Mouse (Mus musculus): ENCODE measurements at regions not wholly inside any gene's neighbourhood (a gene's known extent, or its start where the extent isn't known, plus 50 kb on each side); places are given as distances from the start of the nearest gene placed in this dataset.
A peak's percentile ranks its signal among the peaks of the same experiment; 100 is the strongest.

GRCm38 (mm10) chr12:27283964-27284363, 58.4 kb downstream of the Sox11 start:
- 46% methylated on average over 6 of the region's 6 CpGs for WGBS
- no peaks in the 10 kb centered on the region for H3K36me3 ChIP-seq (ENCODE audit: control insufficient read depth, insufficient read depth, low read length)
- no peak for ATAC-seq (replicated peaks; ENCODE audit: low FRiP score, low TSS enrichment, low read depth)

DNA sequence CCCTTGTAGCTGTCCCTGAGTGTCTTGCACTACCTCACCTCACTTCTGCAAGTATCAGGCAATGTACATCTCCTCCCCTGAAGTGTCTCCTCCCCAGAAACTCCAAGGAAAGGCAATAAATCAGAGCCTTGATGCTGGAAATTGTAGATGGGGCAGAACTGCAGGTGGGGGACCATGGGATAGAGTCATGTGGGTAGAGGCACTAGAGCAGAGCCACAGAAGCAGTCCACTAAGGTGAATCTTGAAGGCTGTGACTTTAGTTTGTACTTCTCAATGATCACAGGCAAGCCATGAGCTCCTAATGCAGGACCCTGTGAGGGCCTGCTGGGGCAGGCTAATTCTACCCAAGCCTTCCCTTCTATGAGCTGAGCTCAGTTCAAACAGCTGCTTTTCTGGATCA, 80.4 kb downstream of the Sox11 start:
- ATAC-seq (replicated peaks; ENCODE audit: low FRiP score, low TSS enrichment, low read depth) (no peak), DNase-seq (ENCODE audit: low spot score) (peak; percentile 37)
- H3K27ac ChIP-seq (ENCODE audit: low read depth) = no peak overlapping the region
- no peak overlapping the region for H3K4me3 ChIP-seq (ENCODE audit: low read depth, low read length)
- no peaks in the 10 kb centered on the region for H3K9me3 ChIP-seq (ENCODE audit: control insufficient read depth, low read length)
- no peaks in the 10 kb centered on the region for H3K36me3 ChIP-seq (ENCODE audit: control insufficient read depth, insufficient read depth, low read length)
- H3K27me3 ChIP-seq (replicated peaks; ENCODE audit: control insufficient read depth, insufficient read depth, low read length) = no peaks in the 10 kb centered on the region
- H3K4me2 ChIP-seq (ENCODE audit: low read length) = no peak overlapping the region
- H3K9ac ChIP-seq (ENCODE audit: low read length) = no peak overlapping the region
- H3K4me1 ChIP-seq (replicated peaks; ENCODE audit: control insufficient read depth, insufficient read depth, low read length) = no peaks in the 10 kb centered on the region

More at GRCm38 (mm10) chr12:27283964-27284363, 58.4 kb downstream of the Sox11 start:
- Histone ChIP-seq H3K4me1 (replicated peaks; ENCODE audit: control insufficient read depth, insufficient read depth, low read length) (0 out of 2 replicates have a peak, but pooled peaks cover 3% of the 10 kb centered on the region), H3K27ac (ENCODE audit: low read depth) (no peak overlapping the region), H3K9ac (ENCODE audit: low read length) (no peak overlapping the region), H3K9me3 (ENCODE audit: control insufficient read depth, low read length) (no peaks in the 10 kb centered on the region), H3K4me3 (ENCODE audit: low read depth, low read length) (no peak overlapping the region), H3K4me2 (ENCODE audit: low read length) (no peak overlapping the region), H3K27me3 (replicated peaks; ENCODE audit: control insufficient read depth, insufficient read depth, low read length) (no peaks in the 10 kb centered on the region)
- DNase-seq (ENCODE audit: low spot score) = no peak

DNA sequence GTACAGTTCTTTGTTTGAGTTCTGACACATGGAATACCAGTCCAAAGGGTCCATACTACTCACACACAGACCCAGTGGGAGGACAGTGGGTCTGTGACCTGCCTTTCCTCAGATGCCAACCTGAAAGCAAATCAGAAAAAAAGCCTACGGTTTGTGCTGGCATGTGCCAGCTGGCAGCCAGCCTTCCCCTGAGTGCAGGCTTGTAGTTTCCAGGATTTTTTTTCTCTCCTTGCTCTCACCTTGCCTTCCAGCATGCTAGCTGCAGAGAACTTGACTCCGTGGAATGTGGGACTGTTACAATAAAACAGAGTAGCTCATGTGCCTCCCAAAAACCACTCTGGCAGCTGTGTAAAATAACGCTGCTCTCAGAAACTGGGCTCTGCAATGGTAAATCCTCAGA, 88.2 kb downstream of the Sox11 start:
- H3K27ac ChIP-seq (ENCODE audit: low read depth) = no peak overlapping the region
- no peak for ATAC-seq (replicated peaks; ENCODE audit: low FRiP score, low TSS enrichment, low read depth)
- no peak overlapping the region for H3K4me2 ChIP-seq (ENCODE audit: low read length)
- H3K36me3 ChIP-seq (ENCODE audit: control insufficient read depth, insufficient read depth, low read length) = no peaks in the 10 kb centered on the region
- DNase-seq (ENCODE audit: low spot score) = no peak
- WGBS = 29% methylated on average over 3 of the region's 3 CpGs
- no peak overlapping the region for H3K4me3 ChIP-seq (ENCODE audit: low read depth, low read length)
- no peaks in the 10 kb centered on the region for H3K27me3 ChIP-seq (replicated peaks; ENCODE audit: control insufficient read depth, insufficient read depth, low read length)
- no peaks in the 10 kb centered on the region for H3K9me3 ChIP-seq (ENCODE audit: control insufficient read depth, low read length)
- H3K9ac ChIP-seq (ENCODE audit: low read length) = no peak overlapping the region
- no peaks in the 10 kb centered on the region for H3K4me1 ChIP-seq (replicated peaks; ENCODE audit: control insufficient read depth, insufficient read depth, low read length)

DNA sequence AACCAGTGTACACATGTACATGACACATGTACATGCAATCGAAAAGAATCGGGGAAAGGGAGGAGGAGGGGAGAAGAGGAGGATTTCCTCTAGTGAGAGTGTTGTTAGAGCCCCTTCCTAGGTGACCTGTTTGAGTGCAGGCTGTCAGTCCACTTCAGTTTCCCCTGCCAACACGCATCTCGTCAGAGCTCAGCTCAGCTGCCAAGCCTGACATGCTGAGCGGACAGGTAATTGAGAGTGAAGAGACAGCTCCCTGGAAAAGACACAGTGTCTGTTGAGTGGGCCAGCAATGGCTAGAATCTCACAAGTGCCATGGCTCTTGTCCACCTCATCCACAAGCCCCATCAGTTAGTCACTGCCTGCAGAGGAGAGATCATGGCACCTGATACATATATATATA, 90.9 kb downstream of the Sox11 start:
- H3K36me3 ChIP-seq (ENCODE audit: control insufficient read depth, insufficient read depth, low read length) = no peaks in the 10 kb centered on the region
- ATAC-seq (replicated peaks; ENCODE audit: low FRiP score, low TSS enrichment, low read depth) (no peak), DNase-seq (ENCODE audit: low spot score) (no peak)
- no peak overlapping the region for H3K4me2 ChIP-seq (ENCODE audit: low read length)
- no peak overlapping the region for H3K4me3 ChIP-seq (ENCODE audit: low read depth, low read length)
- H3K4me1 ChIP-seq (replicated peaks; ENCODE audit: control insufficient read depth, insufficient read depth, low read length) = no peaks in the 10 kb centered on the region
- H3K27me3 ChIP-seq (replicated peaks; ENCODE audit: control insufficient read depth, insufficient read depth, low read length) = no peaks in the 10 kb centered on the region
- WGBS = 89% methylated on average over 5 of the region's 5 CpGs
- no peak overlapping the region for H3K27ac ChIP-seq (ENCODE audit: low read depth)
- no peak overlapping the region for H3K9ac ChIP-seq (ENCODE audit: low read length)
- H3K9me3 ChIP-seq (ENCODE audit: control insufficient read depth, low read length) = no peaks in the 10 kb centered on the region

DNA sequence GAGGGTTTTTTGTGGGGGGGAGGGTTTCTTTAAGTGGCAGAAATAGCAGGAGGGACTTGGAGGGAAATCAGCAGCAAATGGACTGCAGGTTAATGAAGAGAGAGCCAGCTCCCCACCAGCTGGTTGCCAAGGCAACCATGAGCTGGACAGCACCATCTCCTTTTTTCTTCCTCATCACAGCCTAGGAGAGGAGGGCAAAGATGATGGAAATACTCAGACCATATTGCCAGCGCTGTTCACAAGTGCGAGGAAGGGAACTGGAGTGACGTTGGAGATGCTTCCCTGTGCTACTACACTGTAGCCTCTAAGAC, 93.9 kb downstream of the Sox11 start:
- Histone ChIP-seq H3K4me1 (replicated peaks; ENCODE audit: control insufficient read depth, insufficient read depth, low read length) (no peaks in the 10 kb centered on the region), H3K36me3 (ENCODE audit: control insufficient read depth, insufficient read depth, low read length) (no peaks in the 10 kb centered on the region), H3K4me2 (ENCODE audit: low read length) (no peak overlapping the region), H3K4me3 (ENCODE audit: low read depth, low read length) (no peak overlapping the region), H3K9me3 (ENCODE audit: control insufficient read depth, low read length) (no peaks in the 10 kb centered on the region), H3K9ac (ENCODE audit: low read length) (no peak overlapping the region), H3K27ac (ENCODE audit: low read depth) (no peak overlapping the region), H3K27me3 (replicated peaks; ENCODE audit: control insufficient read depth, insufficient read depth, low read length) (no peaks in the 10 kb centered on the region)
- no peak for DNase-seq (ENCODE audit: low spot score)
- no peak for ATAC-seq (replicated peaks; ENCODE audit: low FRiP score, low TSS enrichment, low read depth)
- 81% methylated on average over 3 of the region's 3 CpGs for WGBS

- DNase-seq (ENCODE audit: low spot score) = no peak
These were observed 94.4 kb downstream of the Sox11 start for GRCm38 (mm10) chr12:27247756-27248544.

DNA sequence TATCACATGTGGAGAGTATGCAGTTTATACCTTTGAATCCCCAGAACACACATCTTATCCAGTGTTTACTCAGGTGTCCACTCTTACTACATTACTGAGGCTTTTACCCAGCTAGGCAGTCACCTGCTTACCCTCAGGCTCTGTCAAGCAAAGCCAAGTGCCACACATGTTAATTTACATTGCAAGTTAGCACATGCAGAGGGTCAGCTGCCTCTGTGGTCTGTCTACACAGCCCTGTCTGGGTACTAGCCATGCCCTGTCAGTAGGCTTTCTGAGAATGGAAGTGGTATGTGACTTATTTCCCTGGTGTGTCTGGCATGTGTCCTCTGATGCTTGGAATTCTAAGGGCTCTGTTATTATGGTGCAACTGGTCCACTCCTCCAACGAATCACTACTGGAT, 106.6 kb downstream of the Sox11 start:
- Histone ChIP-seq H3K4me1 (replicated peaks; ENCODE audit: control insufficient read depth, insufficient read depth, low read length) (no peaks in the 10 kb centered on the region), H3K4me3 (ENCODE audit: low read depth, low read length) (no peak overlapping the region), H3K27ac (ENCODE audit: low read depth) (no peak overlapping the region), H3K9me3 (ENCODE audit: control insufficient read depth, low read length) (no peaks in the 10 kb centered on the region), H3K36me3 (ENCODE audit: control insufficient read depth, insufficient read depth, low read length) (no peaks in the 10 kb centered on the region), H3K9ac (ENCODE audit: low read length) (no peak overlapping the region), H3K27me3 (replicated peaks; ENCODE audit: control insufficient read depth, insufficient read depth, low read length) (no peaks in the 10 kb centered on the region), H3K4me2 (ENCODE audit: low read length) (no peak overlapping the region)
- ATAC-seq (replicated peaks; ENCODE audit: low FRiP score, low TSS enrichment, low read depth) (no peak), DNase-seq (ENCODE audit: low spot score) (no peak)
- 65% methylated on average over 1 of the region's 1 CpGs for WGBS

More at GRCm38 (mm10) chr12:27247756-27248544, 94.4 kb downstream of the Sox11 start:
- no peaks in the 10 kb centered on the region for H3K27me3 ChIP-seq (replicated peaks; ENCODE audit: control insufficient read depth, insufficient read depth, low read length)
- no peak overlapping the region for H3K9ac ChIP-seq (ENCODE audit: low read length)
- ATAC-seq (replicated peaks; ENCODE audit: low FRiP score, low TSS enrichment, low read depth) = no peak
- H3K4me3 ChIP-seq (ENCODE audit: low read depth, low read length) = no peak overlapping the region
- H3K36me3 ChIP-seq (ENCODE audit: control insufficient read depth, insufficient read depth, low read length) = no peaks in the 10 kb centered on the region
- WGBS = 47% methylated on average over 10 of the region's 10 CpGs
- H3K4me2 ChIP-seq (ENCODE audit: low read length) = no peak overlapping the region
- H3K4me1 ChIP-seq (replicated peaks; ENCODE audit: control insufficient read depth, insufficient read depth, low read length) = no peaks in the 10 kb centered on the region
- no peaks in the 10 kb centered on the region for H3K9me3 ChIP-seq (ENCODE audit: control insufficient read depth, low read length)
- no peak overlapping the region for H3K27ac ChIP-seq (ENCODE audit: low read depth)

DNA sequence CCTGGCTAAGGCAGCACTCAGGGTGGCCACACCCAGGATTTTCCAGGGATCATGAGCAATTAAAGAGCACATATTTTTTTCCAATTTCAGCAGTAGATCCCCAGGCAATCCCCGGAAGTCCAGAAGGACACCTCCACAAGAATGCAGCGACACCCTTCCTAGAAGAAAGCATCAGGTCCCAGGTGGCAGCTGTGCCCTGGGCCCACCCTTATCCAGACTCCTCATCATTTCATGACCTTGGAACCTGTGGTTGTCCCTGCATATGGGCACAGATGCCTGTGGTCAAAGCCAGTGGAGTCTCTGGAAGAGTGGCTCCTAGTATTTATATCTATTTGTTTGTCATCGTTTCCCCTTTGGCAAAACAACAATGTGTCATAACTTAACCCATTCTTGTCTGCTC, 120.8 kb downstream of the Sox11 start:
- Histone ChIP-seq H3K4me3 (ENCODE audit: low read depth, low read length) (no peak overlapping the region), H3K27me3 (replicated peaks; ENCODE audit: control insufficient read depth, insufficient read depth, low read length) (no peaks in the 10 kb centered on the region), H3K4me1 (replicated peaks; ENCODE audit: control insufficient read depth, insufficient read depth, low read length) (no peaks in the 10 kb centered on the region), H3K36me3 (ENCODE audit: control insufficient read depth, insufficient read depth, low read length) (no peaks in the 10 kb centered on the region), H3K4me2 (ENCODE audit: low read length) (no peak overlapping the region), H3K27ac (ENCODE audit: low read depth) (no peak overlapping the region), H3K9ac (ENCODE audit: low read length) (no peak overlapping the region), H3K9me3 (ENCODE audit: control insufficient read depth, low read length) (no peaks in the 10 kb centered on the region)
- DNase-seq (ENCODE audit: low spot score) (no peak), ATAC-seq (replicated peaks; ENCODE audit: low FRiP score, low TSS enrichment, low read depth) (no peak)
- WGBS = 95% methylated on average over 3 of the region's 3 CpGs

DNA sequence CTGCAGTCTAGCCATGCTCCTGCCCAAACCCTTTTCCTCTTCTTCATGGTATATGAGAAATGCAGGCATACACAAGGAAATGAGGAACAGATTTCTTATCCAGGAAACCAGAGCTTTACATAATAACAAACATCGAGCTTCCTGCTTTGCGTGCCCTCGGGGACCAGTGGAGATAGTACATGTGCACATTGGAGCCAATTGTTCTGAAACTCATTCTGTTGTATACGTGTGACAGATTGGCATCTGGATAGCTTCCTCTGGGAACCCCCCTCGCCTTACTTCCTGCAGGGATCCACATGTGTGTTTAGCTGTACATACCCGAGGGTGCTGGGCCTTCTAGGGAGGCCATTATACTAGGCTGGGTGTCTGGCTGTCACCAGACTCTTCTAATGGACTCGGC, 141.2 kb downstream of the Sox11 start:
- DNase-seq (ENCODE audit: low spot score) (no peak), ATAC-seq (replicated peaks; ENCODE audit: low FRiP score, low TSS enrichment, low read depth) (no peak)
- no peak overlapping the region for H3K9ac ChIP-seq (ENCODE audit: low read length)
- no peaks in the 10 kb centered on the region for H3K36me3 ChIP-seq (ENCODE audit: control insufficient read depth, insufficient read depth, low read length)
- WGBS = 30% methylated on average over 7 of the region's 7 CpGs
- H3K9me3 ChIP-seq (ENCODE audit: control insufficient read depth, low read length) = no peaks in the 10 kb centered on the region
- H3K27ac ChIP-seq (ENCODE audit: low read depth) = no peak overlapping the region
- H3K4me1 ChIP-seq (replicated peaks; ENCODE audit: control insufficient read depth, insufficient read depth, low read length) = 0 out of 2 replicates have a peak, but pooled peaks cover 4% of the 10 kb centered on the region
- H3K4me2 ChIP-seq (ENCODE audit: low read length) = no peak overlapping the region
- no peaks in the 10 kb centered on the region for H3K27me3 ChIP-seq (replicated peaks; ENCODE audit: control insufficient read depth, insufficient read depth, low read length)
- H3K4me3 ChIP-seq (ENCODE audit: low read depth, low read length) = no peak overlapping the region
